Mouse (Mus musculus): Measurements from ENCODE around the gene Tctex1d2. TPM values are rescaled to one million over a fixed set of nuclear protein-coding genes. Genes with fewer than 3 reads are reported as not detected.

The Tctex1d2 gene
- polyA plus RNA-seq, 1 experiment from 2014 or later: 30.7 TPM

Other genes starting within 250 kb of the Tctex1d2 start
- not detected in 2 replicates for gene Bex6, start 239.9 kb upstream of the Tctex1d2 start, polyA plus RNA-seq (2015; fragmentation: Nextera tagmentation; extraction: Ambion mirVana)
- 5.0 and 5.2 TPM in 2 replicates for gene Fbxo45, start 172.5 kb upstream of the Tctex1d2 start, polyA plus RNA-seq (2015; fragmentation: Nextera tagmentation; extraction: Ambion mirVana)
- 19.7 and 20.0 TPM in 2 replicates for gene Wdr53, start 172.5 kb upstream of the Tctex1d2 start, polyA plus RNA-seq (2015; fragmentation: Nextera tagmentation; extraction: Ambion mirVana)
- not detected in 2 replicates for gene Smco1, start 148.2 kb upstream of the Tctex1d2 start, polyA plus RNA-seq (2015; fragmentation: Nextera tagmentation; extraction: Ambion mirVana)
- gene Rnf168, start 142.2 kb upstream of the Tctex1d2 start, polyA plus RNA-seq (2015; fragmentation: Nextera tagmentation; extraction: Ambion mirVana): 23.2 and 23.3 TPM in 2 replicates
- 23.2 and 23.5 TPM in 2 replicates for gene Ubxn7, start 87.4 kb upstream of the Tctex1d2 start, polyA plus RNA-seq (2015; fragmentation: Nextera tagmentation; extraction: Ambion mirVana)
- gene Tm4sf19, start 19.2 kb upstream of the Tctex1d2 start, polyA plus RNA-seq (2015; fragmentation: Nextera tagmentation; extraction: Ambion mirVana): not detected in 2 replicates
- 38.3 and 44.6 TPM in 2 replicates for gene Pcyt1a, start 11.2 kb downstream of the Tctex1d2 start, polyA plus RNA-seq (2015; fragmentation: Nextera tagmentation; extraction: Ambion mirVana)
- gene Slc51a, start 68.2 kb downstream of the Tctex1d2 start, polyA plus RNA-seq (2015; fragmentation: Nextera tagmentation; extraction: Ambion mirVana): 3.0 and 3.9 TPM in 2 replicates
- not detected in 2 replicates for gene Zdhhc19, start 76.6 kb downstream of the Tctex1d2 start, polyA plus RNA-seq (2015; fragmentation: Nextera tagmentation; extraction: Ambion mirVana)
- gene Tfrc, start 189.2 kb downstream of the Tctex1d2 start, polyA plus RNA-seq (2015; fragmentation: Nextera tagmentation; extraction: Ambion mirVana): 46.5 and 48.5 TPM in 2 replicates
- gene Tnk2, start 224.2 kb downstream of the Tctex1d2 start, polyA plus RNA-seq (2015; fragmentation: Nextera tagmentation; extraction: Ambion mirVana): 10.9 and 11.3 TPM in 2 replicates